Mouse (Mus musculus): Measurements from ENCODE around the gene Acot13.

- no peak for TF ChIP-seq POLR2A (IDR thresholded peaks at IDR 0.05; ENCODE audit: control insufficient read depth, low read depth, low read length)
- TF ChIP-seq CTCF (IDR thresholded peaks at IDR 0.05; ENCODE audit: control insufficient read depth, insufficient read depth, insufficient replicate concordance, low read depth, low read length) = no peak
Observed at GRCm38 (mm10) chr13:24781916-24782315, 49.4 kb downstream of the Acot13 start.
